Mouse (Mus musculus) monocyte, adult 5-6 weeks (primary cell): Measurements from ENCODE around the gene Kalrn. TPM values are rescaled to one million over a fixed set of nuclear protein-coding genes. Genes with fewer than 3 reads are reported as not detected.
"Not testable (repeated sequence)": the region's sequence is repeated elsewhere in the genome, so short reads cannot be mapped to it uniquely, and the experiment has no call there.

Experiments used
- ATAC-seq: fragments of 153-309, 156-312 bp; replicated peaks from 2 replicates; pipeline ENCODE4 v1.8.0; 2017; ENCODE audit warnings: mild to moderate bottlenecking; ENCODE audit not compliant: low TSS enrichment, insufficient number of reproducible peaks, severe bottlenecking, poor library complexity, low FRiP score
- total RNA-seq: library from RNA; stranded (forward); fragments of 200-1000, 200-491, 200-594 nt; gene quantifications from 3 replicates; pipeline ENCODE4 v1.2.3, GENCODE M21; 2017

Kalrn gene
- total RNA-seq, 1 experiment from 2014 or later: 1.7 TPM

DNA sequence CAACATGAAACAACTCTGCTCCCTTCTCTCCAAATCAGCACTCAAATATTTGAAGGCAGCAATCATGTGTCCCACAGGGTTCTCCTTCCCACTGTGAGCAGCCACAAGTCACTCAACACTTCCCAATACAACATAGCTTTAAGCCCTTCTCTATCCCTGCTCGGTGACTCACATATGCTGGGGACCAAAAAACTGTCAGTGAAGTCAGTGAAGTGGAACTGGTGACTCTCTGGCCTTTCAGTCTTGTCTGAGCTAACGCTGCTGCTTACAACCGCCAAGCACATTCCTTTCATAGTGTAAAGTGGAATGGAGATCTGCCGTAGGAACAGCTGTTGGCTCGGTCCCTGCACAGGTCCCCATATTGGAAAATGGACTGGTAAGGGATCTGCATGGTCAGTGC, 241.7 kb downstream of the Kalrn start:
- no peak for ATAC-seq

DNA sequence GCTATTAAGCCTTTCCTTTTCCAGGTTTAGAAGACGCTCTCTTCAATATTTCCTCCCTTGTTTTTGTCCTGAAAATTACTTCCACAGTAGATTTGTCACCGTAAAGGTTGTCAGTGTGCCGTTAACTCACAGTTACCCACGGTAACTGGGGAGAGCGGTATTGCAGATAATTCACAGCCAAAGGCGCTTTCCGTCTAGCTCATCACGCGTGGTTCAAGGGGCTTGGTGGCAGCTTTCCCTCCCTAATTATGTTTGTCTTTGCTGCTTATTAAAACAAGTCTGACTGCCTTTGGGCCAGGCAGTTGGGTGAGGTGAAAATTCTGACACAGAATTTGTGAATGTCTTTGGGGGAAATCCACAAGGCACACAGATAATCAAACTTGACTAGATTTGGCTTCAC, 243.5 kb downstream of the Kalrn start:
- no peak for ATAC-seq

DNA sequence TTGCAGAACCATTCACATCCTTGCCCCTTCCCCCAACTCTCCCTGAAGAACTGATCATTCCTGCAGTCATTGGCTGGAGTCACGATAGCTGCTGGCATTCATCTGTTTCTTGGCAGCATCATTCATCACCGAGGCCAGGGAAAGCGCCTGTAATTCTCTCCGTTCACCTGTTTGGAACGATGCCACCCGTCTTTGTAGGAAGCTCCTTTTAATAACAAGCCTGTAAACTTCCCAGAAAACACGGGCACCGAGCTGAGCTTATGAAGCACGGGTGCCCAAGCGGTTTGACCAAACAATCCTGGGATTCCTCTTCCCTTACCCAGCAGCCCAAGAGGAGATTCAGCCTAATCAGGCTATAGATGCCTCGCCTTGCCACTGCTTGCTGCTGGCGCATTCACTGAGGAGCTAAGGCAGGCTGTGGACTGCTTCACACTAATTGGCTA, 243.9 kb downstream of the Kalrn start:
- ATAC-seq: no peak

DNA sequence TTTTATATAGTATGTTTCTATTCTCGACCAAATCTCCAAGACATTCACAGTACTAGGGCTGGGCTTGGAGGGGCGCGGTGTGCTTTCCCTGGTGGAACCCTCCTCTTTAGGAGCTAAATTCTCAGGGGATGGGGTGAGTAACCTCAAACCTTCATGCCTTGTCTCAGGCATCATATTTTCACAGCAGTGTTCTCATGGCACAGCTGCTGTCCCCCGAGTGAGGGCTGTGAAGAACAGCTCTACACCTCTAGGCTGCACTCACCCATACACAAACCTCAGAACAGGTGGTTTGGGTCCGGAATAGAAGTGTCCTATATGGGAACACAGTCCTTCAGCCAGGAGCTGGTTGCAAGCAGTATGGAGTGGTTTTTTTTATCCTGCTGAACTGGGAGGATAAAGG, 245.4 kb downstream of the Kalrn start:
- ATAC-seq: no peak

DNA sequence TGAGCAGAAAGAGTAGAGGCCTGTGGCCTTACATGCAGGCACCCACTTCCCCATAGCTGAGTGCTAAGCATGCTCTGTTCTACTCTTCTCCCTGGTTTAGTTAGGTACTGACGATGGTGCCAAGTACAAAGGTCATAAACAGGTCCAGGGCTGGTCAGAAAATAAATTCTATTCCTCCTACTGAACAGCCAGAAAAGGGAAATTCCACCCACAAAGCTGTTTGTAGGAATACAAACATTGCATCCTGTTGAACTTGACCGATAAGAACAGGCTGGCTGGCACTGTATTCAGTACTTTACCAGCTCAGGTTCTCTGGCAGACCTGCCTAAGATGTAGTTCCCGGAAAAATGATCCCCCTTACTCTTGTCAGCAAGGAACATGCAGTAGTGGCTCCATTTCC, 247.5 kb downstream of the Kalrn start:
- ATAC-seq: no peak

DNA sequence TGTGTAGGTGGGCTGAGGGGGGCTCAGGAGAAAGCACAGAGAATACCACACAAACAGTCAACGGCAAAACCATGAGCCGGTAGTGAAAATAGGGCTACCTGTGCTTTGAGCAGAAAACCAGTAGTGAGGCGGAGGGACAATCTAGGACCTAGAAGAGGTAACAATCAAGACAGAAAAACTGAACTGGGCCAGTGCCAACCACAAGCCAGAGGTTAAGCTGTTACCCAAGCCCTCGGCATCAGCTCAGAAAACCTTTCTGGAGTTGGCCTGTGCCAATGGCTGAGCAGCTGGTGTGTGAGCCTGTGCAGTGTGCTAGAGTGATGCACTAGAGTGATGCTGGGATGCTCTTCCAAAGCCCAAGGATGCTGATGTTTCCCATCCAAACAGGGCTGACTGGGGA, 248.2 kb downstream of the Kalrn start:
- no peak for ATAC-seq

DNA sequence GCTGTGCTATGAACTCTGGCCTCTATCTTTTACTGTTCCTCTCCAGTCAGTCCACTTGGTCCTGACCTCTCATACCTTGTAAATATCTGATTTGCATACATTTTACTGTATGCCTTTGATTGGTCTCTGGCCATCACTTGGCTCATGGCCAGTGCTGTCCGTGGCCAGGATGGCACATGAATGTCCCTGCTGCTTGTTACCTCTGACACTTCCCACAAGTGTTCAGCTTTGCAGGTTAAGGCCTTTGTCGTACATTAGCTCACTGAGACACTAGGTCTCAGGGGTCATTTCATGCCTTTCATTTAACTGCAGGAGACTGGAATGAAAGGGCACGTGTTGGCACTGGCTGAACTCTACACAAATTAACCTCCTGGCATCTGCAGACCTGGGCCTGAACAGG, 248.6 kb downstream of the Kalrn start:
- no peak for ATAC-seq

DNA sequence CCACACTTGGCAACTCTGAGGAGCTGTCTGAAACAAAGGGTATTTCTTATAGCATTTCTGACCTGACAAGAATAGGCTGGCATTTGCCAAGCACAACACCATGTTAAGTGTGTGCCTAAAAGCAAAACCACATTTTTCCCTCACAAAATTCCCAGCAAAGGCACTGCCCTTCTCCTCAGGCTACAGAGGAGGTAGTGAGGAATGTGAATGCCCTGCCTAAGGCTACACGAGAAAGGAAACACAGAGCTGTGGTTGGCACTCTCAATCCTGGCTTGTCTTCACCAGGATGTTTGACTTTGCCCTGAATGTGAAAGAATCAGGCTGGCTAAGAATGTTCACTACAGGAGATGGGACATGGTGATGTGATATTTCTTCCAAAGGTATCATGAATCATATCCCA, 249.8 kb downstream of the Kalrn start:
- ATAC-seq: no peak

DNA sequence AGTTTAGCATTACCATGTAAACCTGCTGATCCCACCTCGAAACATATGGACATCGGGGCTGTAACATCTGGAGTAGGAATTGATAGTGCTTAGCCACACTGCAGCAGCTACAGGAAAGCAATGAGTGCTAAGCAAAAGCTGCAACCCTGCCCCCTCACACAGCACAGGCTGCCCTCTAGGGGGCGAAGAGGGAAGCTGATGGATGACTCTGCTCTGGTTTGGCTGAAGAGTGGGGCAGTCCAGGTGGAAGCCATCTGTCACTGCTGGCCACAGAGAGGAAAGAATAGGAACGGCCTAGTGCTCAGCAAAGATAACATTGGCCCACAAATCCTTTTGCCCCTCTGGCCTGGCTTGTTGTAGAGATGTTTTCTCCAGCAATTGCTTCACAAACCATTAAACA, 250.8 kb downstream of the Kalrn start:
- no peak for ATAC-seq

DNA sequence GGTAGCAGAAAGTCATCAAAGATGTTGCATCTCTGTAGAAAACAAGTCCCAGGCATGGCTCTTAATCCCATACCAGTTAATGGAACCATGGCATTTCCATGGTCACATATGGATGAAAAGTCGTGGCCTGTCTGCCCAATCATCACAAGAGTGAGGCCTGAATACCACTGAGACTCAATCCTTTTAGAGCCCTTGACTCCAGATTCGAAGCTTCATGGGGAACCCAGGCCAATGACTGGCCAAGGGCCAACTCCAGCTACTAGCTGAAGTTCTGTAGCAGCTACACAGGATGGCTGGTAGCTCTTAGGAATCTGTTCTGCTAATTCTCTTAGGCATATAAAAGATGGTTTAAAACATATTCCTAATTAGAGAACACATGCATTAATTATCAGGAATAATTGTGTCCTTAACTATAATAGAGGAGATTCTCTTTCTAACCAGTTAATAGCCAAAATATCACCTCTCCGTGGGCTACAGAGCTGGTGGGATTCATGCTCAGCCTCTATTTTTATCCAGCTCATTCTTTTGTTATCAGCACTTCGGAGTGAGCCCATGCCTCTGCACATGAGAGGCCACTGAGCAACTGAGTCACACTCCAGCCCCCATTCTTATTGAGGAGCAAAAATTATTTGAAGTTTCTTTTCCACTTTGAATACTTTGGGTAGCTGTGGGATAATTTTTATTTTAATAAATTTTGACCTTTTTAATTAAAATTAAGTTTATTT, 252.1 kb downstream of the Kalrn start:
- ATAC-seq: no peak

DNA sequence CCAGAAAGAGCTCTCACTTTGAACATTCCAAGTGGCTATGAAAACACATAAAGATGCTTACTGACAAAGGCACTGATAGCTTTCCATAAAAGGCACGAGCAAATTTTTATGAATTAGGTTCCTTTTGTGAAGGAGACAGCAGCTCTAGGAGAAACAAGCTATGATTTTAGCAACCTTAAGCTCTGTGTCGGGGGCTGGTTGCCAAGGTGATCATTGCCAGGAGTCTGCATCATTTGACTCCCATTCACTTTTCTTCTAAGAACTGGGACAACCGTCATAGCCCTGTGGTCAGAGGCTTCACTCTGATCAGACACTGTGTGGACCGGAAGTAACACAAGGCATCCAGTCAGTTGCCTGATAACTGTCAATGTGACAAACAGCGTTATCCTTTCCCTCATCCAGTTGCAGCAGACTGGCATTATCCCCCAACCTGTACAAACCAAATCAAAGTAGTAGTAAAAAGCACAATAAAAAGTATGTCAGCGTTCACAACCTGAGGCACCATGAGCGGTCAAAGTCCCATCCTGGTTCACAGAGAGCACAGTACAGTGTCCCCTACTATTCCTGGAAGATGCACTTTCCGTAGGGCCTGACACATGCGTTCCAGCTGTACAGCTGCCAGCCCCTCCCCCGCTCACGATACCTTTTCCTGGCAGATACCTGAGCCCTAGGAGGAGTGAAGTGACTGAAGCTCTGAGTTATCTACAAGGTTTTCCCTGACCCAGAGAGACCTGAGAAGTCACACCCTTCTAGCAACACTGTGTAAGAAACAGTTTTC, 253.1 kb downstream of the Kalrn start:
- ATAC-seq: no peak

DNA sequence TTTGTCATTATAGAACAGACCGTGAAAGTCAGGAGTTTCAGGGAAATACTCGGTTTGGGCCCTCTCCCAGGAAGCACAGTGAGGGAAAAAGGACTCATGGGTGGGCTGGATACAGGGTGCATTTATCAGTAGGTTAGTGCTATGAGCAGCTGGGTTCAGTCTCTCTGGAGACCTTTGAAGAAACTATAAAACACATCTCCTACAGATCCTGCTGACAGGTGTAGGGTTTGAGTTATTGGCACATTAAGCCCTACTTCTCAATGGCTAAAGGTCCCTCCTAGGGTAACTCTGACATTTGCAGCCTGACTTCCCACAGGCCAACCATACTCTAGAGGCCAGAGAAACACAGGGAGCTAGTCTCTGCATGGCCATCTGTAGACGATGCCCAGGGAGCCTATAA, 256.2 kb downstream of the Kalrn start:
- no peak for ATAC-seq

DNA sequence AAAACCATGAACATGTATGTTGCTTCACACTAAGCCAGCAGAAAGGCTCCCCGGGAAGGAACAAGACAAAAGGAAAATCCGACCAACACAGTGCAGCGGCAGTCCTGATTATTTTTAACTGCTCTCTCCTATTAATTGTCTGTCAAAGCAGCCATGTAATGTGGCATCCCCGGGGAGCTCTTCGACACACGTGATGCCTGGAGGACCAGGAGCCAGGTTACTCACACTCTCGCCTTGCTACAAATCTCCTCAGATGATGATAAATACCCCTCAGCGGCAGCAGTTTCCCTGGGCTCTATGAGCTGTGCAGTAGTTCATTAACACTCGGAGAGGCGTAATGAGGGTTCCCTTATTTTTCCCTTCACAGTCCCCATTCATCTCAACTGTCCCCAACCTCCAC, 257.1 kb downstream of the Kalrn start:
- no peak for ATAC-seq

DNA sequence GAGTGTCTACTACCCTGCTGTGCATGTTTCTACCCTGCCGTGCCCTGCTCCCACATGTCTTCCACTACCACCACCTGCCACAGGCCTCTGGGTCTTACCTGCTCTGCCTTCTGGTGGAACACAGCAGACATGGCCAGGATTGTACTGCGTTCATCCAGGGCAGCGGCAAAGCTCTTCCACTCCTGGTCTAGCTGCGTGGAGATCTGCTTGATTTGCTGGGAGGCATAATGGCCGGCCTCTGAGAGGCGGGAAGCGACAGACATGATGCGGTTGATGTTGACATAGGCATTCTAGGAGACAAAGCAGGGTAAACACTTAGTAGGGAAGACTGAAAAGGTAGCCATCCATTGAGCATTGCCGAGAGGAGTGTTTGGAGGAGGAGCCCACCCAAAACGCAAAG, 259.3 kb downstream of the Kalrn start:
- ATAC-seq: no peak

DNA sequence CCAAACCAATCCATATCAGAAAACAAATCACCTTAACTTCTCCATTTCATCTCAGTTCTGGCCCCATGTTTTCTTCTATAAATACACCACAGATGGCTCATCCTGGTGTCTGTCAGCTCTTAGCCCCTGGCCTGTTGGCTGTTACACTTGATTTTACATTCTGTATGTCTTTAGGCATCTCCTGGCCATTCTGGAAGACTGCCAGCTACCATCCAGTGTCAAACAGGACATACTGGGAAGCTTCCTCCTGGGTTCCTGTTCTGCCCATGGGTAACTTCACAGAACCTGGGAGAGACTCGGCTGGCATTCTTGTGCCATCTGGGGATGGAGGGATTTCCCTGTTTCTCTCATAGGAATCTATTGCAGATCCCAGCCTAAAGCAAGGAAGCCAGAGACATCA, 261.8 kb downstream of the Kalrn start:
- no peak for ATAC-seq

DNA sequence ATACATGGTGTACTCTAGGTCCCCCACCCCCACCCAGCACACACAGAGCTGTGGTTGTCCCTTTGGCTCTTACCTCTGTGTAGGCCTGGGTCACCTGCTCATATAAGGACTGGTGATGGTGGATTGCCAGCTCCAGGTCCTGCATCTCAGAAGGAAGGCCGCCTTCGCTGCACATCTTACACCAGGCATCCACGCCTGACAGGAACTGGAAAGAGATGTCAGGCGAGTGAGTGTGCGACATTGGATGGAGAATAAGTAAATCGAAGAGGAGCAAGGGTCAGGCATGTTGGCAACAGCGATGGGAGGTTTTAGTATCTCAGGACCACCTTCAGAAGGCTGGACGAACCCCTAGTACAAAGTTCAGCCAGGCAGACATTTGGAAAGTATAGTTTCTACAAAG, 263.0 kb downstream of the Kalrn start:
- ATAC-seq: no peak

DNA sequence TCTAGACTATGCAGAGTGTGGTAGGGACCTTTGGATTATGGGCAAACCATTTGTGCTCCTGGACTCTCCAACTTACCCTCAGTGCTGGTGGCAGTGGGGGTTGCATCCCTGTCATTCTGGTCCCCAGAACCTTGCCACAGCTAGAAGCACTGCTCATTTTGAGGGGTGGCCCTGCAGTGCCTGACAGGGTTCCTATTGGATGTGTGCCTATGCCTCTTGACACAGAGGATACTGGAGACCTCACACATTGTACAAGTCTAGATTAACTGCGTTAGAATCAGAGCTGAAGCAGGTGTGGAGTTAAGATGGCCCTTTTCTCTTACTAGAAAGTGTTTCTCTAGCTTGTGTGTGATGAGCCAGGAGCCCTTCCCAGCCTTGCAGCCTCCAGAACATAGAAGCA, 265.0 kb downstream of the Kalrn start:
- no peak for ATAC-seq

DNA sequence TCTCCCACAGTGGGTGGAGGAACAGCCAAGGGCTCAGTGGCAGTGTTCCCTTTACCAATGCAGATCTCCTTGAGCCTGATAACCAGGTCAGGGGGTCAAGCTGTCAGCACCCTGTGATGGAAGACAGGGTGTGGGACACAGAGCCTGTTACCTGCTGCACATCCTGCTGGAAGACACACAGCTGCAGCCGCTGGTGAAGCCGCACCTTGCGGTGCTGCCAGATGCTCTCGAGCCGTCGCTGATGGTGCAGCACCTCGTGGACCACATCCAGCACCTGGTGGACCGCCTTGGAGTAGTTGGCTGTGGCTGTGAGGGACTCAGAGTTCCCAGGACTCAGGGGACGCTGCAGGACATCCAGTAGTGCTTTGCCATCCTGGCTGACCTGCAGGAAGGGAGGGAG, 265.9 kb downstream of the Kalrn start:
- no peak for ATAC-seq

DNA sequence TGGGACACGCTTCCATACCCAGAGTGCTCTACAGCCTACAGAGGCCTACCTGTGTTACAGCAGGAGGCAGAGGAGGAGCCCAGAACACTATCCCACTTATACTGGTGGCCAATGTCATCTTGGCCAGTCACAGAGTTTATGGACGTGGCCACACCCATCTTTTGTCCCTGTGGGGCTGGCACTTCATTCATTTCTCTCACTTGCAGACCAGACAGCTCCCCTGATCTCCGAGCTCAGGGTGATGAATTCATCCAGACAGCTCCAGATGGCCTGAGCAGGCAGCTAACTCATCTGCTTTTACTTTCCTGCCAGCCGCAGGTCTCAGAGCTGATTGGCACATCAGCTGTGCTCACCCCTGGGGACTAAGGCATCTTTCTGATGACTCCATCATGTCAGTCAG, 267.7 kb downstream of the Kalrn start:
- ATAC-seq: no peak

DNA sequence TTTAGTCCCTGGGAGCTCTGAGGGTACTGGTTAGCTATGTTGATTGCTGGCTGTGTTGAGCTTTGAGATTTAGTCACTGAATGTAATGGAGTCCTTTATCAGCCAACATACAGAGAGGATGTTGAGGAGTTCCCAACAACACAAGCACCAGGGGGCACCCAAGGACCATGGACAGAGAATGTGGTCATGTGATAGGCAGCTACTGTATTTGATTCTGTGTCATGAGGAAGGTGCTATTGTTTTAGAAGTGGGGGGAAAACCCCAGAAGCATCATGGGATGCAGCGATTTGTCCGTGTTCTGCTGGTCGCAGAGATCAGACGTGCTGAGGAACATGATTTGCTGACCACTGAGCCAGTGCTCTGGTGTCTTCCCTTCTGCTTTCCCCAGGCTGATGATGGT, 269.5 kb downstream of the Kalrn start:
- not testable (repeated sequence) for ATAC-seq
